Mouse (Mus musculus) hindbrain, embryonic 11.5 days (tissue): ENCODE data around the gene Olfr1411. TPM values are rescaled to one million over a fixed set of nuclear protein-coding genes. Genes with fewer than 3 reads are reported as not detected.

ENCODE experiments used
- ATAC-seq: fragments of 200-750 bp; cut with Nextera tagmentation; 2 replicates; pipeline ENCODE4 v1.8.0; 2017; ENCODE audit warnings: mild to moderate bottlenecking, moderate TSS enrichment, moderate library complexity; ENCODE audit not compliant: low FRiP score
- DNase-seq: peaks from one replicate; pipeline ENCODE4 v3.0.0-alpha.2; 2015; ENCODE audit warnings: low spot score
- H3K27ac ChIP-seq: fragments of 300-500 bp; sonication (generic); 2 replicates; pipeline ENCODE4 v1.5.1; 2014; ENCODE audit warnings: mild to moderate bottlenecking, low read depth, low read length
- H3K27me3 ChIP-seq: fragments of 300-500 bp; sonication (generic); 2 replicates; pipeline ENCODE4 v1.6.1; 2014; ENCODE audit warnings: mild to moderate bottlenecking, low read length, moderate library complexity, mixed read lengths; ENCODE audit not compliant: control insufficient read depth, insufficient read depth
- H3K36me3 ChIP-seq: fragments of 300-500 bp; sonication (generic); 2 replicates; pipeline ENCODE4 v1.6.1; 2014; ENCODE audit warnings: mild to moderate bottlenecking, low read length, moderate library complexity, mixed read lengths; ENCODE audit not compliant: control insufficient read depth, insufficient read depth
- H3K4me1 ChIP-seq: fragments of 300-500 bp; sonication (generic); replicated peaks from 2 replicates; pipeline ENCODE4 v1.6.1; 2014; ENCODE audit warnings: low read length, mixed read lengths; ENCODE audit not compliant: control insufficient read depth, insufficient read depth
- H3K4me2 ChIP-seq: fragments of 300-500 bp; sonication (generic); replicated peaks from 2 replicates; pipeline ENCODE4 v1.6.1; 2014; ENCODE audit warnings: mild to moderate bottlenecking, low read depth, low read length
- H3K4me3 ChIP-seq: fragments of 300-500 bp; sonication (generic); 2 replicates; pipeline ENCODE4 v1.5.1; 2014; ENCODE audit warnings: low read depth, low read length
- H3K9ac ChIP-seq: fragments of 300-500 bp; sonication (generic); 2 replicates; pipeline ENCODE4 v1.6.1; 2014; ENCODE audit warnings: low read depth, low read length
- H3K9me3 ChIP-seq: fragments of 300-500 bp; sonication (generic); 2 replicates; pipeline ENCODE4 v1.6.1; 2016; ENCODE audit warnings: low read length; ENCODE audit not compliant: control insufficient read depth
- WGBS: fragments of 180-500 bp; shearing (Covaris S2); extraction: QIAGEN DNeasy Blood & Tissue Kit; methylation state at CpG from one replicate; pipeline ENCODE4 v1.1.7; 2014; 5-methylcytosine and 5-hydroxymethylcytosine counted together
- polyA plus RNA-seq: library from polyadenylated mRNA; unstranded; fragments of >200 nt; fragmentation: Nextera tagmentation; extraction: Ambion mirVana; gene quantifications from 2 replicates; pipeline ENCODE4 v1.2.1, GENCODE M21; 2014

The Olfr1411 gene
- polyA plus RNA-seq, 1 experiment from 2014 or later, result not detected

DNA sequence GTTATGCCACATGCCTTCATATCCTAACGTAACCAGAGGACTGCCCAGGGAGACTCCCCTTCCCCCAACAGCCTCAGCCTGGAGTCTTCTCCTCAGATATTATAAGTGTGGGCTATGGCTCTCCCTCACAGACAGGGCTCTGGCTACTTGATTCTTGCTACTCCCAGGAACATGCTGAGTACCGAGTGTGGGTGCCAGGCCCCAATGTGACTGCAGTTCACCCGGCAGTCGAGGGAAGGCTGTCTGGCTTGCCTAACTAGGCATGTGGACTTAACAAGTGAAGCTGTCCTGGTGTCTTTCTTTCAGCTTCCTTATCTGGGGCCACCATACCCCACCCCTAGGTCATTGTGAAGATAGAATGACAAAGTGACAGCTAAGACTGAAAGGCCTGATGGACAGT is 49.5 kb downstream of the Olfr1411 start:
- WGBS, result 73% methylated on average over 4 of the region's 4 CpGs
- no peak for DNase-seq
- no peak overlapping the region for H3K9ac ChIP-seq

DNA sequence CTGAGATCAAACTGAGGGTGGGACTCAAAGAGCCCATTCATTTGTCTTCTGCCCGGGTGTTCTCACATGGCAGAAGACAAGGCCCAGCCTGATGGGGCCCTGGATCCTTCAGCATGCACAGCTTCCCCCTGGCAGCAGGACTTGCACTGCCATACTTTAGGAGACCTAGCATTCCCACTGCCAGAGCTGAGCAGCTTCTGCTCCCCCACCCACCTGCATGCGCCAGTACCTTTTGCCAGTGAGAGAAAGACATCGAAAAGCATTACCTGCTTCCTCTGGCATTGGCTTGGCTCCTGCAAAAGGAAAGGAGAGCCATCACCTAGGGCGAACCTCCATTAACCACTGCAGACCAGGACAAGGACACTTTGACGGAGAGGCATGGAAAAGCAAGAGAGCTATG is 50.7 kb downstream of the Olfr1411 start:
- Histone ChIP-seq H3K9me3 (no peaks in the 10 kb centered on the region), H3K27ac (no peak overlapping the region), H3K9ac (no peak overlapping the region), H3K4me1 (no peaks in the 10 kb centered on the region), H3K36me3 (no peaks in the 10 kb centered on the region), H3K4me3 (no peak overlapping the region), H3K4me2 (no peak overlapping the region), H3K27me3 (no peaks in the 10 kb centered on the region)
- ATAC-seq (no peak), DNase-seq (no peak)
- 82% methylated on average over 5 of the region's 5 CpGs for WGBS

More for the DNA sequence above, 49.5 kb downstream of the Olfr1411 start:
- no peaks in the 10 kb centered on the region for H3K9me3 ChIP-seq
- no peak for ATAC-seq
- H3K4me1 ChIP-seq, result no peaks in the 10 kb centered on the region
- H3K4me2 ChIP-seq, result no peak overlapping the region
- no peaks in the 10 kb centered on the region for H3K36me3 ChIP-seq
- no peaks in the 10 kb centered on the region for H3K27me3 ChIP-seq
- H3K27ac ChIP-seq, result no peak overlapping the region
- no peak overlapping the region for H3K4me3 ChIP-seq

DNA sequence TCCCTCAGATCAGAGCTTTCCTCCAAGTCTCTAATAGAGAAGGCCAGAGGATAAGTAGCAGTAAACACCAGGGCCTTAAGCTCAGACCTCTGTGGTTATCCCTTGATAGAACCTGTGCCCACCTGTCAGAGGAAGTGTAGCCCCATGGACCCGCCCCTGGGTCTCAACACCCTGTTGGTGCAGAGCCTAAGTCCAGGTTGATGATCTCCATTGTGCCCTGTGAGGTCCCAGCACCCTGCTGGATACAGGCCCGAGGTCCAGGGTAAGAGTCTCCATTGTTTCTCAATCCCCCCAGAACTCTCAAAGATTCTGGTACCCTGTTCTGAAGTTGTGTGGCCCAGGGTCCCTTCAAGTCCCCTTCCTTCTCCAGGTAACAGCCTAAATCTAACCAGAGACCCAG is 51.9 kb downstream of the Olfr1411 start:
- no peak for DNase-seq
- H3K9ac ChIP-seq, result no peak overlapping the region
- H3K4me3 ChIP-seq, result no peak overlapping the region
- H3K9me3 ChIP-seq, result no peaks in the 10 kb centered on the region
- H3K4me2 ChIP-seq, result no peak overlapping the region
- 68% methylated on average over 2 of the region's 2 CpGs for WGBS
- no peaks in the 10 kb centered on the region for H3K36me3 ChIP-seq
- no peaks in the 10 kb centered on the region for H3K27me3 ChIP-seq
- no peak for ATAC-seq
- no peak overlapping the region for H3K27ac ChIP-seq
- H3K4me1 ChIP-seq, result no peaks in the 10 kb centered on the region

DNA sequence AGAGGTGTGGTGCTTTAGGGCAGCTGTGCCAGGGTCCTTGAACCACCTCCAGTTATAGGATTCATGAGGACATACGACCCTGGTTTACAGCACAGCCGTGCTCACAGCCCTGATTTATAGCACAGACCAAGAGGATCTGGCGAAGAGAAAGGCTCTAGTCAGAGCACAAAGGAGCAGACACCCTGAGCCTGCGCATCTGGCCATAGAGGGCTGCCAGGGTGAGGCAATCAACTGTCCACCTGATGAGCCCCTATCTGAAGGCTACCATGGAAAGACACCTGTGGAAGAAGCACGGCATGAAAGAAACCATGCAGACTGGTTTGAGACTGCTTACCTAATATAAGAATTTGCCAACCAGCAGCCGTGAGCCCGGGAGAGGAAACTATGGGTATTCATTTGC is 52.4 kb downstream of the Olfr1411 start:
- WGBS, result 80% methylated on average over 7 of the region's 7 CpGs
- Histone ChIP-seq H3K27ac (no peak overlapping the region), H3K27me3 (no peaks in the 10 kb centered on the region), H3K9me3 (no peaks in the 10 kb centered on the region), H3K4me3 (no peak overlapping the region), H3K4me1 (no peaks in the 10 kb centered on the region), H3K4me2 (no peak overlapping the region), H3K36me3 (no peaks in the 10 kb centered on the region), H3K9ac (no peak overlapping the region)
- ATAC-seq (no peak), DNase-seq (no peak)

DNA sequence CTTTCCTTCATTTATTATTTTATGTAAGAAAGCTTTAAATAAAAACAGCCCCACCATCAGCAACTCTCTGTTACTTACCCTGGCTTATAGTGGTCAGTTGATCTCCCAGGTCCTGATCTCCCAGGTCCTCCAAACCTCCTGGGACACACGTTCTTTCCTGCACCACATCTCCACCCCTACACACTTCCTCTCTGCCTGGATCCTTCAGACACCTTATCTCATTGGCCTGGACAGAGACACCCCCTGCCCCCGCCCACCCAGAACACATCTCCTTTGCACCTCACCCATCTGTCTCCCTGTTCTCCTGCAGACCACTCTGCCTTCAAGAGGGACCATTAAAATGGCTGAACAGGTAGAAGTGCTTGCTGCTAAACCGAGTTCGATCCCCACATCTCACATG is 52.8 kb downstream of the Olfr1411 start:
- Histone ChIP-seq H3K9ac (no peak overlapping the region), H3K9me3 (no peaks in the 10 kb centered on the region), H3K27me3 (no peaks in the 10 kb centered on the region), H3K4me1 (no peaks in the 10 kb centered on the region), H3K4me3 (no peak overlapping the region), H3K27ac (no peak overlapping the region), H3K36me3 (no peaks in the 10 kb centered on the region), H3K4me2 (no peak overlapping the region)
- 71% methylated on average over 4 of the region's 4 CpGs for WGBS
- no peak for DNase-seq
- ATAC-seq, result no peak

Other genes with a start within 250 kb of the Olfr1411 start
- 287 and 289 TPM in 2 replicates for gene Ndufa10, start 120.6 kb upstream of the Olfr1411 start, polyA plus RNA-seq
- not detected in 2 replicates for gene Olfr1416, start 109.3 kb upstream of the Olfr1411 start, polyA plus RNA-seq
- gene Olfr1415, start 98.3 kb upstream of the Olfr1411 start, polyA plus RNA-seq, result not detected in 2 replicates
- gene Olfr1414, start 75.8 kb upstream of the Olfr1411 start, polyA plus RNA-seq, result not detected in 2 replicates
- not detected in 2 replicates for gene Olfr1413, start 23.1 kb upstream of the Olfr1411 start, polyA plus RNA-seq
- not detected in 2 replicates for gene Olfr1412, start 8.6 kb upstream of the Olfr1411 start, polyA plus RNA-seq
- not detected in 2 replicates for gene Olfr1410, start 11.4 kb downstream of the Olfr1411 start, polyA plus RNA-seq
- gene Olfr12, start 23.4 kb downstream of the Olfr1411 start, polyA plus RNA-seq, result 0.09 TPM in 1 of 2 replicates, not detected in the other
- 388 and 392 TPM in 2 replicates for gene Cops9, start 47.6 kb downstream of the Olfr1411 start, polyA plus RNA-seq
- 0.09 and 0.10 TPM in 2 replicates for gene Otos, start 54.4 kb downstream of the Olfr1411 start, polyA plus RNA-seq
- gene Gpc1, start 237.2 kb downstream of the Olfr1411 start, polyA plus RNA-seq, result 31.1 and 35.9 TPM in 2 replicates